Mouse (Mus musculus): Measurements from ENCODE around the gene Fam210b. TPM values are rescaled to one million over a fixed set of nuclear protein-coding genes. Genes with fewer than 3 reads are reported as not detected.

Fam210b gene
- polyA plus RNA-seq, 1 experiment from 2014 or later = 10.4 TPM

DNA sequence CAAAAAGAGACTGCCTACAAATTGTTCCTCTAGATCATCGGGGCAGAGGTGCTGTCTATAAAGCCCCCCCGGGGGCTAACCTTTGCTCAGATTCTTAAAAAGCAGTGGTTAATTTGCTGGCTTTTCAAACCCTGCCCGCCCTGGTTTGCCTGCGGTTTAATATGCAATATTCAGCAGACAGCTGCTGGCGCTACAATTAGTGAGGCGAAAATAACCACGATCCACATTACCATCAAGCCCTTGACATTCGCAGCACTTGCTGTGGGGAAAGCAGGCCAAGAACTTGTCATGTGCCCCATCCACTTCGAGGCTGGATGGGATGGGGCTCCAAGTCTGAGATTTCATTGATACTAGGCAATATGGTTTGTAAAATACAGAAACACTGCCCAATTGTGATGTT lies 7.9 kb downstream of the Fam210b start:
- 83% methylated on average over 9 of the region's 9 CpGs for WGBS
- H3K9me3 ChIP-seq (ENCODE audit: control insufficient read depth, low read length) = no peaks in the 10 kb centered on the region
- no peak overlapping the region for H3K9ac ChIP-seq (ENCODE audit: low read length)
- no peaks in the 10 kb centered on the region for H3K27me3 ChIP-seq (ENCODE audit: control insufficient read depth, insufficient read depth, low read length)
- no peak overlapping the region for H3K27ac ChIP-seq (replicated peaks in 1 of 2; ENCODE audit: control insufficient read depth in 1 of 2, insufficient read depth in 1 of 2, low read depth in 2 of 2, low read length in 2 of 2)
- H3K4me1 ChIP-seq (ENCODE audit: control insufficient read depth in 2 of 2, insufficient read depth in 2 of 2, low read length in 2 of 2) = peaks cover 0 to 9% of the 10 kb centered on the region in 2 experiments; a peak in 1 of 4 replicates
- peaks cover 52% of the 10 kb centered on the region for H3K36me3 ChIP-seq (ENCODE audit: control insufficient read depth, insufficient read depth, low read length)
- no peak overlapping the region for H3K4me3 ChIP-seq (ENCODE audit: control insufficient read depth in 1 of 2, insufficient read depth in 1 of 2, low read depth in 1 of 2, low read length in 2 of 2)
- ATAC-seq (ENCODE audit: insufficient number of reproducible peaks, insufficient read depth, low FRiP score, low read depth) = no peak
- no peak overlapping the region for H3K4me2 ChIP-seq (ENCODE audit: low read length)

DNA sequence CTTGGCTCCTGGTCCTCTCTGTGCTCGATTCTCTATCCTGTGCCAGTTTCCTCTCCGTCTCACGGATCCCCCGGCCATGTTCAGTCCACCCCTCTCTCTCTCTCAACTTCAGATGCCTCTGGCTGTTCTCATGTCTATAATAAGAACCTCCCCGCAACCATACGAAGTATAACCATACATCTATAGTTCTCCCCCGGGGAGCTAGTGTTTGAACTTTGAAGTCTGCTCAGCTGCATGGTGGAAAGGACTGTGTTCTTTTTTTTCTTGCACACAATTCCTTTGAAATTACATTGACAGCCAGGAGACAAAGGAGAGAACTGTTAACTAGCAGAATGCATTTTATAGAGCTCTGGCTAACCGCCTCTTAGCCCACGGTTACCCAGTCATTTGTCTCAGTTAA lies 9.4 kb downstream of the Fam210b start:
- peaks cover 67% of the 10 kb centered on the region for H3K36me3 ChIP-seq (ENCODE audit: control insufficient read depth, insufficient read depth, low read length)
- H3K27ac ChIP-seq (replicated peaks in 1 of 2; ENCODE audit: control insufficient read depth in 1 of 2, insufficient read depth in 1 of 2, low read depth in 2 of 2, low read length in 2 of 2) = no peak overlapping the region

DNA sequence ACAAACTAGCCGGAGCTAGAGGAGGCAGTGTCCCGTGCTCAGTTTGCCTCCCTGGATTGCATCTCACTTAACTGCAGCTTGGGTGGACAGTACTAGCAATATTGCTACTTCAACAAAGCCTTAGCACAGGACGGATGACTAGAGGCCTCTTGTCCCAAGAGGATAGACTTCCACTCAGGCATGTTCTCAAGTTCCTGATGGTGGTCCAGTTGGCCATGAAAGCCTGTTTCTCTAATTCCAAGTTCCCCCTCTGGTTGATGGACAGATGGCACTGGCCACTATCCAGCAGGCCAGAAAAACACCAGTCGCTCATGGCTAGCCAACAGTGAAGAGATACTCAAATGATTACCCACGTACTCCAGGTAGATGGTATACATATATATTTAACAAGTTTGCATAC lies 10.5 kb downstream of the Fam210b start:
- Histone ChIP-seq H3K4me3 (ENCODE audit: control insufficient read depth in 1 of 2, insufficient read depth in 1 of 2, low read depth in 1 of 2, low read length in 2 of 2) (no peak overlapping the region), H3K27me3 (ENCODE audit: control insufficient read depth, insufficient read depth, low read length) (no peaks in the 10 kb centered on the region), H3K4me2 (ENCODE audit: low read length) (no peak overlapping the region), H3K4me1 (ENCODE audit: control insufficient read depth in 2 of 2, insufficient read depth in 2 of 2, low read length in 2 of 2) (peaks cover 0 to 2% of the 10 kb centered on the region in 2 experiments; a peak in 1 of 4 replicates), H3K27ac (replicated peaks in 1 of 2; ENCODE audit: control insufficient read depth in 1 of 2, insufficient read depth in 1 of 2, low read depth in 2 of 2, low read length in 2 of 2) (no peak overlapping the region), H3K9ac (ENCODE audit: low read length) (no peak overlapping the region), H3K36me3 (ENCODE audit: control insufficient read depth, insufficient read depth, low read length) (peaks cover 78% of the 10 kb centered on the region), H3K9me3 (ENCODE audit: control insufficient read depth, low read length) (no peaks in the 10 kb centered on the region)
- 84% methylated on average over 5 of the region's 5 CpGs for WGBS
- ATAC-seq (ENCODE audit: insufficient number of reproducible peaks, insufficient read depth, low FRiP score, low read depth) = no peak

More for the DNA sequence above, 9.4 kb downstream of the Fam210b start:
- no peak overlapping the region for H3K4me3 ChIP-seq (ENCODE audit: control insufficient read depth in 1 of 2, insufficient read depth in 1 of 2, low read depth in 1 of 2, low read length in 2 of 2)
- peaks cover 0 to 3% of the 10 kb centered on the region in 2 experiments; a peak in 1 of 4 replicates for H3K4me1 ChIP-seq (ENCODE audit: control insufficient read depth in 2 of 2, insufficient read depth in 2 of 2, low read length in 2 of 2)
- no peak overlapping the region for H3K4me2 ChIP-seq (ENCODE audit: low read length)
- WGBS = 75% methylated on average over 9 of the region's 9 CpGs
- no peak for ATAC-seq (ENCODE audit: insufficient number of reproducible peaks, insufficient read depth, low FRiP score, low read depth)
- no peaks in the 10 kb centered on the region for H3K9me3 ChIP-seq (ENCODE audit: control insufficient read depth, low read length)
- no peaks in the 10 kb centered on the region for H3K27me3 ChIP-seq (ENCODE audit: control insufficient read depth, insufficient read depth, low read length)
- H3K9ac ChIP-seq (ENCODE audit: low read length) = no peak overlapping the region

DNA sequence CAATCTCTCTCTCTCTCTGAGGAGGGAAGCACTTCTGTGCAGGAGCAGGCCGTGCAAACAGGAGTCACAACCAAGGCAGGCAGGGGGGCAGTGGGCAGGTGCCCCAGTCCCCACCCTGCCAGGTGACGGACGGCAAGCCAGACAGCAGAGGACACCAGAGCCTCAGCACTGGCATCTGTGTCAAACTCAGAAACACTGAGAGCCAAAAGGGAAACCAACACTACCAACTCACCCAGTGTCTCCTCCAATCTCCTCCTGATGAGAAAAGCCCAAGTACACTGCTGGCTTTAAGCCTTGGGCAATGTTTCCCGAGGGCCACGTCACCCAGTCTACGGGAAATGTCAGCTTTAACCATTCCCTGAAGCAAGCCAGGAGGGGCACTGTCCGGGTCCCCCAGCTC lies 17.8 kb downstream of the Fam210b start:
- Histone ChIP-seq H3K4me1 (ENCODE audit: control insufficient read depth in 2 of 2, insufficient read depth in 2 of 2, low read length in 2 of 2) (peaks cover 0 to 7% of the 10 kb centered on the region in 2 experiments; a peak in 2 of 4 replicates), H3K27me3 (ENCODE audit: control insufficient read depth, insufficient read depth, low read length) (no peaks in the 10 kb centered on the region), H3K36me3 (ENCODE audit: control insufficient read depth, insufficient read depth, low read length) (peaks cover 99% of the 10 kb centered on the region), H3K4me2 (ENCODE audit: low read length) (no peak overlapping the region), H3K27ac (replicated peaks in 1 of 2; ENCODE audit: control insufficient read depth in 1 of 2, insufficient read depth in 1 of 2, low read depth in 2 of 2, low read length in 2 of 2) (no peak overlapping the region), H3K9me3 (ENCODE audit: control insufficient read depth, low read length) (no peaks in the 10 kb centered on the region), H3K9ac (ENCODE audit: low read length) (no peak overlapping the region), H3K4me3 (ENCODE audit: control insufficient read depth in 1 of 2, insufficient read depth in 1 of 2, low read depth in 1 of 2, low read length in 2 of 2) (no peak overlapping the region)
- no peak for ATAC-seq (ENCODE audit: insufficient number of reproducible peaks, insufficient read depth, low FRiP score, low read depth)
- 79% methylated on average over 7 of the region's 7 CpGs for WGBS

DNA sequence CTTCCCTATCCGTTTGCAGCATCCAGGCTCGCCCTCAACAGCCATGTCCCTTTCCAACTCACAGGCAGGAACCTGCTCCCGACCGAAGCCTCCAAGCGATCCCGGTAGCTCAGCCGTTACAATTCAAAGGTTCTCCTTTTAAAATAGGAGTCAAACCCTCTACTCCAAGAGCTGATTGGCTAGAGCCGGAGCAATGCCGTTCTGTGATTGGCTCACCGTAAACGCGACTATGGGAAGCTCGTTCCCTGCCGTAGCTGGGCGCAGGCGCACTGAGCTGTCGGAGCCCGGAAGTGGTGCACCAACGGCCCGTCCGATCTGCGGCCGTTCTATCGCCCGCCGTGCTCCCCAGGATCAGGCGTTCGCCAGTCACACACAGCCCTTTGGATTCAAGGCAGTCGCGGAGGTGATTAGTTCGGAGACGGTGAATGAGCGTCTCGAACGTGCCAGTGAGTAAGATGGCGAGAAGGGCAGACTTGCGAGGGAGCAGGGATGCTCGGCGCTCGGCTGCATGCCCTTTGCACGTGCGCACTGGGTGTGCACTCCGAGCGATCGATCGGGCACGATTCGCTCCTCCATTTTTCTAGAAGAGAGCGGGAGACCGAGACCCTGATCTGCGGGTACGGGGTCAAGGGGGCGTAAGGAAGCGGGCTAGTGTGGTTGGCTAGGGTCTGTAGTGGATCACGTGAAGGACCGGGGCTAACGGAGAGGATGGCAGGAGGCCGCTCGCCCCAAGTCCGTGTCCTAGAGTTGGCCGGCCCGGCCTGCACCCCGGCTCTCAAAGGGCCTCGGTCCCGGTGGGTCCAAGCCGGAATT lies 25.3 kb downstream of the Fam210b start, which contains the start of the genes Aurka and Cstf1:
Gene Aurka (minus strand): TSS at position 125 of the 813 bp plus-strand sequence.
Gene Cstf1 (plus strand): TSS at position 271 of the 813 bp plus-strand sequence.
- Histone ChIP-seq H3K4me2 (ENCODE audit: low read length) (peak within 1 kb of the TSS; percentile 80), H3K27me3 (ENCODE audit: control insufficient read depth, insufficient read depth, low read length) (no peaks in the 10 kb centered on the region), H3K9me3 (ENCODE audit: control insufficient read depth, low read length) (no peaks in the 10 kb centered on the region), H3K27ac (replicated peaks in 1 of 2; ENCODE audit: control insufficient read depth in 1 of 2, insufficient read depth in 1 of 2, low read depth in 2 of 2, low read length in 2 of 2) (peak within 1 kb of the TSS; percentile 83 to 87), H3K4me1 (ENCODE audit: control insufficient read depth in 2 of 2, insufficient read depth in 2 of 2, low read length in 2 of 2) (peaks cover 4 to 26% of the 10 kb centered on the region in 2 experiments), H3K9ac (ENCODE audit: low read length) (peak within 1 kb of the TSS; percentile 91), H3K36me3 (ENCODE audit: control insufficient read depth, insufficient read depth, low read length) (peaks cover 59% of the 10 kb centered on the region), H3K4me3 (ENCODE audit: control insufficient read depth in 1 of 2, insufficient read depth in 1 of 2, low read depth in 1 of 2, low read length in 2 of 2) (peak within 1 kb of the TSS; percentile 68 to 85)
- under 1% methylated on average over 66 of the region's 66 CpGs for WGBS
- peak; percentile 95 for ATAC-seq (ENCODE audit: insufficient number of reproducible peaks, insufficient read depth, low FRiP score, low read depth)

DNA sequence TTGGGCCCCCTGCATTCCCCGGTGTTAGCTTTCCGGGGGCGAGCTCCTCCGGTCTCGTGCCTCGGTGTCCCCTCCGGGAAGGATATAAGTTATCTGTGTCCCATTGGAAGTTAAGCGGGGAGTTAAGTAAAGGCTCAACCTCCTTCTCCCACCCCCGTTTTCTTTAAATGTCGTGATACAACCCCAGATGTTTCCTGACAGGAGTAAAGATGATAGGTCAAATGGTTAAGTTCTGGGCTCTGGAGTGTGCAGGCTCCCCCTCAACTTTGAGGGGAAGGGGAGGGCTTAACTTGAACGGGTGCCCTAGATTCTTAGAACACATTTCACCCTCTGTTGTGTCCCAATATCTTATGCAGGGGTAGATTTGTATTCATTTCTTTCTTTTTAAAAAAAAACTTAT lies 25.9 kb downstream of the Fam210b start:
- H3K27me3 ChIP-seq (ENCODE audit: control insufficient read depth, insufficient read depth, low read length) = no peaks in the 10 kb centered on the region
- peak overlapping the region; percentile 3 to 87; a peak in 1 of 4 replicates for H3K27ac ChIP-seq (replicated peaks in 1 of 2; ENCODE audit: control insufficient read depth in 1 of 2, insufficient read depth in 1 of 2, low read depth in 2 of 2, low read length in 2 of 2)
- WGBS = 0% methylated on average over 11 of the region's 11 CpGs

DNA sequence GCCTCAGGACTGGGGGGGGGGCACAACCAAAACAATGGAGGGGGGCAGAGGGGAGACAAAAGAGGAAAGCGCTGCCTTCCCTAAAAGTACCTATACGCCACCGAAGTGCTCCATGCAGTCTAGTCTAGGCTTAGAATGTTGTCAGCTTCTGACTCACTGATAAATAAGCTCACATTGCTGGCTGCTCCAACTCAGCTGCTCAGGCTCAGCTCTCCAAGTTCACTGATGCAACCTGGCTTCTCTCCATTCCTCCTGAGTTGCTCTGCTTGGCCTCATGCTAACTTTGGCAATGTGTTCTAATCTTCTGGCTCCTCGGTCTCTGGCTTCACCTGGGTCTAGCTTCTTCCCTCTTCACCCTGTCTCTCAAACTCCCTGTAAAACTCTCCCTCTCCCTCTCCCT lies 31.2 kb downstream of the Fam210b start:
- WGBS = 87% methylated on average over 4 of the region's 4 CpGs

More for the DNA sequence above, 25.9 kb downstream of the Fam210b start:
- Histone ChIP-seq H3K4me3 (ENCODE audit: control insufficient read depth in 1 of 2, insufficient read depth in 1 of 2, low read depth in 1 of 2, low read length in 2 of 2) (peak overlapping the region; percentile 68 to 85), H3K36me3 (ENCODE audit: control insufficient read depth, insufficient read depth, low read length) (peaks cover 61% of the 10 kb centered on the region), H3K9ac (ENCODE audit: low read length) (peak overlapping the region; percentile 91), H3K4me2 (ENCODE audit: low read length) (peak overlapping the region; percentile 80), H3K4me1 (ENCODE audit: control insufficient read depth in 2 of 2, insufficient read depth in 2 of 2, low read length in 2 of 2) (peaks cover 4 to 26% of the 10 kb centered on the region in 2 experiments), H3K9me3 (ENCODE audit: control insufficient read depth, low read length) (no peaks in the 10 kb centered on the region)
- ATAC-seq (ENCODE audit: insufficient number of reproducible peaks, insufficient read depth, low FRiP score, low read depth) = no peak

More for the DNA sequence above, 31.2 kb downstream of the Fam210b start:
- Histone ChIP-seq H3K36me3 (ENCODE audit: control insufficient read depth, insufficient read depth, low read length) (peaks cover 91% of the 10 kb centered on the region), H3K4me3 (ENCODE audit: control insufficient read depth in 1 of 2, insufficient read depth in 1 of 2, low read depth in 1 of 2, low read length in 2 of 2) (no peak overlapping the region), H3K4me2 (ENCODE audit: low read length) (no peak overlapping the region), H3K27me3 (ENCODE audit: control insufficient read depth, insufficient read depth, low read length) (no peaks in the 10 kb centered on the region), H3K27ac (replicated peaks in 1 of 2; ENCODE audit: control insufficient read depth in 1 of 2, insufficient read depth in 1 of 2, low read depth in 2 of 2, low read length in 2 of 2) (no peak overlapping the region), H3K9me3 (ENCODE audit: control insufficient read depth, low read length) (no peaks in the 10 kb centered on the region), H3K9ac (ENCODE audit: low read length) (no peak overlapping the region), H3K4me1 (ENCODE audit: control insufficient read depth in 2 of 2, insufficient read depth in 2 of 2, low read length in 2 of 2) (peaks cover 0 to 9% of the 10 kb centered on the region in 2 experiments; a peak in 1 of 4 replicates)
- no peak for ATAC-seq (ENCODE audit: insufficient number of reproducible peaks, insufficient read depth, low FRiP score, low read depth)

Measured in heart, embryonic 14.5 days (tissue).